In genomic region chr12:103347406-103347805, GRCm38 (mm10) we compare ENCODE assay signal across 26 mouse cellular contexts. TPM values are rescaled to one million over a fixed set of nuclear protein-coding genes. Genes with fewer than 3 reads are reported as not detected.
DNase-seq lines count a peak whose midpoint lies in the region; ATAC-seq and TF ChIP-seq lines count a peak whose summit lies in the region.
"Had no signal": no experiment of that assay in that cellular context is flagged by ENCODE, and none has a peak within 500 bp of the region (broad histone marks: within the 10 kb centered on the region; RNA-seq: fewer than 3 reads in every experiment).

No protein-coding gene starts in this region.

- H3K4me3 ChIP-seq in gastrocnemius, adult 2 months: peak overlapping the region; percentile 55
- H3K4me3 ChIP-seq in kidney, adult 2 months (ENCODE audit: insufficient read depth, low read depth, low read length): no peak overlapping the region
- no peak overlapping the region for H3K4me3 ChIP-seq in kidney, embryonic 15.5 days (replicated peaks)
- no peak overlapping the region for H3K4me3 ChIP-seq in liver, embryonic 16.5 days (ENCODE audit: low read depth, low read length)
- no peak overlapping the region for H3K4me3 ChIP-seq in liver, embryonic 12.5 days
- H3K4me3 ChIP-seq in lung, adult 2 months (replicated peaks; ENCODE audit: extremely low read depth, low read depth, low read length): no peak overlapping the region
- H3K4me3 ChIP-seq: forebrain, embryonic 12.5 days; hindbrain, embryonic 10.5 days; limb, embryonic 12.5 days had no signal

- no peak overlapping the region for H3K9ac ChIP-seq in kidney, embryonic 15.5 days
- H3K9ac ChIP-seq in liver, embryonic 16.5 days (ENCODE audit: low read depth, low read length): no peak overlapping the region
- H3K9ac ChIP-seq in liver, embryonic 12.5 days: no peak overlapping the region
- H3K9ac ChIP-seq: forebrain, embryonic 12.5 days; limb, embryonic 12.5 days; lung, embryonic 14.5 days had no signal

- WGBS in kidney, adult 2 months: 31% methylated on average over 5 of the region's 5 CpGs
- 27% methylated on average over 5 of the region's 5 CpGs for WGBS in kidney, embryonic 15.5 days
- WGBS in liver, embryonic 16.5 days (ENCODE audit: insufficient replicate concordance): 51% methylated on average over 5 of the region's 5 CpGs
- WGBS in liver, embryonic 12.5 days (ENCODE audit: insufficient replicate concordance): 57% methylated on average over 5 of the region's 5 CpGs
- WGBS in lung, adult 2 months: 36% methylated on average over 5 of the region's 5 CpGs

- no peaks in the 10 kb centered on the region for H3K9me3 ChIP-seq in kidney, embryonic 15.5 days (replicated peaks)
- H3K9me3 ChIP-seq in liver, embryonic 16.5 days (replicated peaks; ENCODE audit: control insufficient read depth, low read length): no peaks in the 10 kb centered on the region
- H3K9me3 ChIP-seq in liver, embryonic 12.5 days (replicated peaks): no peaks in the 10 kb centered on the region
- H3K9me3 ChIP-seq: forebrain, embryonic 12.5 days; limb, embryonic 12.5 days had no signal

- H3K27me3 ChIP-seq in kidney, adult 2 months (replicated peaks; ENCODE audit: control insufficient read depth, insufficient read depth, low read length): no peaks in the 10 kb centered on the region
- no peaks in the 10 kb centered on the region for H3K27me3 ChIP-seq in kidney, embryonic 15.5 days
- no peaks in the 10 kb centered on the region for H3K27me3 ChIP-seq in liver, embryonic 16.5 days (ENCODE audit: control insufficient read depth, insufficient read depth, low read depth, low read length)
- H3K27me3 ChIP-seq in liver, embryonic 12.5 days (replicated peaks): 0 out of 2 replicates have a peak, but pooled peaks cover 4% of the 10 kb centered on the region
- H3K27me3 ChIP-seq: forebrain, embryonic 12.5 days; limb, embryonic 12.5 days; Patski had no signal

- no peak for ATAC-seq in kidney, embryonic 15.5 days (replicated peaks; ENCODE audit: low FRiP score)
- ATAC-seq in liver, embryonic 16.5 days (ENCODE audit: low read depth): peak; percentile 17
- ATAC-seq in liver, embryonic 12.5 days: no peak
- ATAC-seq: hindbrain, postnatal 0 days; intestine, postnatal 0 days; Patski had no signal

- H3K27ac ChIP-seq in gastrocnemius, adult 2 months: peak overlapping the region; percentile 65
- 0 out of 2 replicates have a peak overlapping the region, but pooled peaks have one; percentile 1 for H3K27ac ChIP-seq in kidney, adult 2 months (ENCODE audit: insufficient read depth, low read depth, low read length)
- no peak overlapping the region for H3K27ac ChIP-seq in kidney, embryonic 15.5 days
- no peak overlapping the region for H3K27ac ChIP-seq in liver, embryonic 16.5 days (ENCODE audit: low read length)
- H3K27ac ChIP-seq in liver, embryonic 12.5 days: no peak overlapping the region
- H3K27ac ChIP-seq: forebrain, embryonic 12.5 days; hindbrain, embryonic 10.5 days; hindbrain, postnatal 0 days; limb, embryonic 12.5 days had no signal

- H3K4me1 ChIP-seq in kidney, adult 2 months (ENCODE audit: control insufficient read depth, insufficient read depth, low read length): peaks cover 13% of the 10 kb centered on the region
- peaks cover 14% of the 10 kb centered on the region for H3K4me1 ChIP-seq in kidney, embryonic 15.5 days
- H3K4me1 ChIP-seq in liver, embryonic 16.5 days (ENCODE audit: control insufficient read depth, low read depth, low read length): no peaks in the 10 kb centered on the region; the same call in 1 of the 2 replicates
- H3K4me1 ChIP-seq in liver, embryonic 12.5 days: peaks cover 6% of the 10 kb centered on the region; the same call in 1 of the 2 replicates
- peaks cover 2% of the 10 kb centered on the region for H3K4me1 ChIP-seq in lung, adult 2 months (ENCODE audit: control insufficient read depth, insufficient read depth, low read length)
- H3K4me1 ChIP-seq: forebrain, embryonic 12.5 days had no signal

- no peak for TF ChIP-seq CTCF in gastrocnemius, adult 2 months (IDR thresholded peaks at IDR 0.05)
- TF ChIP-seq CTCF in kidney, adult 2 months (conservative IDR thresholded peaks at IDR 0.05; ENCODE audit: insufficient read depth, insufficient read length, low read depth, low read length): no peak
- TF ChIP-seq CTCF in lung, adult 2 months (IDR thresholded peaks at IDR 0.05; ENCODE audit: insufficient read depth, low read length): no peak

- DNase-seq in gastrocnemius, adult 2 months: no peak
- no peak for DNase-seq in gastrocnemius, postnatal 25 days
- DNase-seq in kidney, adult 2 months: no peak
- DNase-seq in right cerebral cortex, postnatal 4 days: no peak
- DNase-seq in lung, adult 2 months: no peak
- DNase-seq: adrenal gland, adult 8-10 months; cerebellum, adult 9-11 months; lung, embryonic 14.5 days; lung, postnatal 36 days; thymus, adult 18-20 months had no signal

- no peaks in the 10 kb centered on the region for H3K36me3 ChIP-seq in kidney, adult 2 months (ENCODE audit: control insufficient read depth, insufficient read depth, low read length)
- no peaks in the 10 kb centered on the region for H3K36me3 ChIP-seq in kidney, embryonic 15.5 days
- no peaks in the 10 kb centered on the region for H3K36me3 ChIP-seq in liver, embryonic 16.5 days (ENCODE audit: control insufficient read depth, insufficient read depth)
- H3K36me3 ChIP-seq in liver, embryonic 12.5 days: no peaks in the 10 kb centered on the region
- H3K36me3 ChIP-seq: forebrain, embryonic 12.5 days; hindbrain, embryonic 10.5 days; limb, embryonic 12.5 days had no signal

- intact Hi-C loops in gastrocnemius, adult 2 months (cut with DNase I): no loop called here

- H3K4me2 ChIP-seq in kidney, embryonic 15.5 days: no peak overlapping the region
- no peak overlapping the region for H3K4me2 ChIP-seq in liver, embryonic 16.5 days (ENCODE audit: low read depth, low read length)
- no peak overlapping the region for H3K4me2 ChIP-seq in liver, embryonic 12.5 days
- H3K4me2 ChIP-seq: forebrain, embryonic 12.5 days; limb, embryonic 12.5 days; lung, embryonic 14.5 days had no signal

- no peak for TF ChIP-seq POLR2A in kidney, adult 2 months (IDR thresholded peaks at IDR 0.05; ENCODE audit: low read depth, low read length)
- no peak for TF ChIP-seq POLR2A in lung, adult 2 months (IDR thresholded peaks at IDR 0.05; ENCODE audit: borderline replicate concordance, extremely low read depth, low read depth, low read length)

RNA-seq across cellular contexts. Expression of gene Asb2, which starts 8.4 kb away (rescaled TPM):
- 100 to 1,000 TPM; 548 to 725 TPM for total RNA-seq in gastrocnemius, adult 2 months (2021)
- 100 to 1,000 TPM; 196 to 518 TPM for total RNA-seq in gastrocnemius, postnatal 25 days (2021)
- polyA plus RNA-seq in kidney, adult 2 months (2012; rRNA removed): 6.7 and 10.7 TPM in 2 replicates
- polyA plus RNA-seq in kidney, embryonic 15.5 days (2015; fragmentation: Nextera tagmentation; extraction: Ambion mirVana): 3.2 and 5.2 TPM in 2 replicates
- 3.8 and 4.5 TPM in 2 replicates for polyA plus RNA-seq in liver, embryonic 16.5 days (2015; fragmentation: Nextera tagmentation; extraction: Ambion mirVana)
- polyA plus RNA-seq in liver, embryonic 12.5 days (2016; fragmentation: Nextera tagmentation; extraction: Ambion mirVana): 1.1 and 1.2 TPM in 2 replicates
- 24.4 and 35.1 TPM in 2 replicates for polyA plus RNA-seq in lung, adult 2 months (2012; rRNA removed)

RNA-seq across cellular contexts. Expression of gene Fam181a, which starts 36.6 kb away (rescaled TPM):
- not detected for total RNA-seq in gastrocnemius, adult 2 months (2021)
- total RNA-seq in gastrocnemius, postnatal 25 days (2021): not detected
- polyA plus RNA-seq in kidney, adult 2 months (2012; rRNA removed): 0.05 and 0.08 TPM in 2 replicates
- not detected in 2 replicates for polyA plus RNA-seq in kidney, embryonic 15.5 days (2015; fragmentation: Nextera tagmentation; extraction: Ambion mirVana)
- polyA plus RNA-seq in liver, embryonic 16.5 days (2015; fragmentation: Nextera tagmentation; extraction: Ambion mirVana): not detected in 2 replicates
- not detected in 2 replicates for polyA plus RNA-seq in liver, embryonic 12.5 days (2016; fragmentation: Nextera tagmentation; extraction: Ambion mirVana)
- polyA plus RNA-seq in lung, adult 2 months (2012; rRNA removed): 0.47 and 1.00 TPM in 2 replicates
- total RNA-seq: adrenal gland, adult 8-10 months; ES-E14; gastrocnemius, adult 8-10 months; heart, adult 8-10 months; megakaryocyte-erythroid progenitor cell, adult 5-6 weeks had no signal
- polyA plus RNA-seq: intestine, postnatal 0 days; large intestine, adult 2 months; Patski; stomach, embryonic 14.5 days; urinary bladder, adult 2 months had no signal

RNA-seq across cellular contexts. Expression of gene Otub2, which starts 41.1 kb away (rescaled TPM):
- total RNA-seq in gastrocnemius, adult 2 months (2021): 1 to 10 TPM; 5.7 to 7.3 TPM
- 1 to 10 TPM; 2.0 to 3.5 TPM for total RNA-seq in gastrocnemius, postnatal 25 days (2021)
- polyA plus RNA-seq in kidney, adult 2 months (2012; rRNA removed): 3.9 and 4.0 TPM in 2 replicates
- polyA plus RNA-seq in kidney, embryonic 15.5 days (2015; fragmentation: Nextera tagmentation; extraction: Ambion mirVana): 7.5 and 7.6 TPM in 2 replicates
- 29.4 and 31.4 TPM in 2 replicates for polyA plus RNA-seq in liver, embryonic 16.5 days (2015; fragmentation: Nextera tagmentation; extraction: Ambion mirVana)
- polyA plus RNA-seq in liver, embryonic 12.5 days (2016; fragmentation: Nextera tagmentation; extraction: Ambion mirVana): 24.2 and 26.2 TPM in 2 replicates
- 5.0 and 10.4 TPM in 2 replicates for polyA plus RNA-seq in lung, adult 2 months (2012; rRNA removed)

Comparison
In these comparisons a context has a peak if more than half of its experiments do, and no peak if none do; other contexts are left out.
1. H3K27ac ChIP-seq: peak in gastrocnemius, adult 2 months (single experiment) and kidney, adult 2 months (single experiment); none in kidney, embryonic 15.5 days (single experiment), liver, embryonic 16.5 days (single experiment) and liver, embryonic 12.5 days (single experiment).